Mouse (Mus musculus): ENCODE measurements around the gene Prrt2.

The Prrt2 gene

GRCm38 (mm10) chr7:127020901-127021562 lies at the start of gene Prrt2, which contains the start of gene Gm42742:
Gene Prrt2, minus strand, starts transcription at chr7:127021211.
Gene Gm42742, minus strand, starts transcription at chr7:127021097.
- DNase-seq (ENCODE audit: inconsistent age in 2 of 2, low spot score in 1 of 2): peak; percentile 61 to 73

- peak; percentile 48 to 82 for DNase-seq (ENCODE audit: inconsistent age in 2 of 2, low spot score in 1 of 2)
Observed at GRCm38 (mm10) chr7:127066317-127066716, 45.3 kb upstream of the Prrt2 start.

GRCm38 (mm10) chr7:127065538-127065937 lies 44.5 kb upstream of the Prrt2 start:
- no peak for DNase-seq (ENCODE audit: inconsistent age in 2 of 2, low spot score in 1 of 2)

- no peak for DNase-seq (ENCODE audit: inconsistent age in 2 of 2, low spot score in 1 of 2)
Observed at GRCm38 (mm10) chr7:127055026-127055585, 34.1 kb upstream of the Prrt2 start.

- DNase-seq (ENCODE audit: inconsistent age in 2 of 2, low spot score in 1 of 2): peak; percentile 90 to 97
Observed at GRCm38 (mm10) chr7:127041851-127042672, 21.1 kb upstream of the Prrt2 start, which contains the start of gene Kif22. Gene Kif22, minus strand, starts transcription at chr7:127042471.

- DNase-seq (ENCODE audit: inconsistent age in 2 of 2, low spot score in 1 of 2): no peak
Observed at GRCm38 (mm10) chr7:127031244-127031643, 10.2 kb upstream of the Prrt2 start.

GRCm38 (mm10) chr7:127030172-127030571 lies 9.2 kb upstream of the Prrt2 start:
- no peak for DNase-seq (ENCODE audit: inconsistent age in 2 of 2, low spot score in 1 of 2)

GRCm38 (mm10) chr7:127027885-127028284 lies 6.9 kb upstream of the Prrt2 start:
- no peak for DNase-seq (ENCODE audit: inconsistent age in 2 of 2, low spot score in 1 of 2)

GRCm38 (mm10) chr7:127026984-127027726 lies 6.1 kb upstream of the Prrt2 start, which contains the start of gene Maz:
Gene Maz, minus strand, starts transcription at chr7:127027037.
- peak; percentile 100 for DNase-seq (ENCODE audit: inconsistent age in 2 of 2, low spot score in 1 of 2)

- no peak for DNase-seq (ENCODE audit: inconsistent age in 2 of 2, low spot score in 1 of 2)
Observed at GRCm38 (mm10) chr7:127026616-127026983, 5.6 kb upstream of the Prrt2 start.

GRCm38 (mm10) chr7:127026161-127026600 lies 5.2 kb upstream of the Prrt2 start:
- DNase-seq (ENCODE audit: inconsistent age in 2 of 2, low spot score in 1 of 2): peak; percentile 81 to 92

GRCm38 (mm10) chr7:127025556-127026160 lies 4.6 kb upstream of the Prrt2 start:
- DNase-seq (ENCODE audit: inconsistent age in 2 of 2, low spot score in 1 of 2): peak; percentile 71 to 89

- DNase-seq (ENCODE audit: inconsistent age in 2 of 2, low spot score in 1 of 2): peak; percentile 88 to 94
Observed at GRCm38 (mm10) chr7:127024755-127025555, 3.9 kb upstream of the Prrt2 start.

- DNase-seq (ENCODE audit: inconsistent age in 2 of 2, low spot score in 1 of 2): peak; percentile 33 to 70
Observed at GRCm38 (mm10) chr7:127023896-127024690, 3.1 kb upstream of the Prrt2 start.

GRCm38 (mm10) chr7:127023272-127023691 lies 2.3 kb upstream of the Prrt2 start:
- DNase-seq (ENCODE audit: inconsistent age in 2 of 2, low spot score in 1 of 2): peak; percentile 37 to 54

- no peak for DNase-seq (ENCODE audit: inconsistent age in 2 of 2, low spot score in 1 of 2)
Observed at GRCm38 (mm10) chr7:127022528-127023271, 1.7 kb upstream of the Prrt2 start.

GRCm38 (mm10) chr7:127021563-127022527 lies 834 bp upstream of the Prrt2 start:
- peak in 1 of 2 experiments; percentile 21 for DNase-seq (ENCODE audit: inconsistent age in 2 of 2, low spot score in 1 of 2)
